Mouse (Mus musculus) spleen, adult 10 weeks (tissue): ENCODE results near the gene Hmg20a. TPM values are rescaled to one million over a fixed set of nuclear protein-coding genes. Genes with fewer than 3 reads are reported as not detected.

ENCODE experiments used
- polyA plus RNA-seq: library from polyadenylated mRNA; stranded (reverse); fragments of 350-450 nt; fragmentation: Illumina TruSeq; extraction: RNeasy Lipid Tissue Mini Kit (QIAGEN cat#74804); gene quantifications from one replicate; pipeline ENCODE4 v1.2.3, GENCODE M21; 2015; ENCODE audit warnings: low replicate concordance; ENCODE audit not compliant: insufficient read depth

Hmg20a gene
- 57.0 TPM for polyA plus RNA-seq

GRCm38 (mm10) chr9:56417948-56418737, at the start of gene Hmg20a, which contains the start of gene Peak1:
Gene Hmg20a, plus strand, starts transcription at chr9:56418609.
Gene Peak1, minus strand, starts transcription at chr9:56418067.

Other genes with a start within 250 kb of the Hmg20a start
- gene Peak1, start 542 bp upstream of the Hmg20a start, polyA plus RNA-seq = 38.7 TPM